Mouse (Mus musculus) heart, adult 2 months (tissue): ENCODE results near the gene Rnasek. TPM values are rescaled to one million over a fixed set of nuclear protein-coding genes. Genes with fewer than 3 reads are reported as not detected.

Experiments used
- DNase-seq, 2 experiments: peaks; one replicate each; pipeline ENCODE4 v3.0.0; 2021
- H3K27ac ChIP-seq: fragments of 200-600 bp; 2 replicates; pipeline ENCODE4 v1.8.1; 2022
- H3K27me3 ChIP-seq: fragments of 200-500 bp; 2 replicates; pipeline ENCODE4 v1.6.1; 2012; ENCODE audit warnings: mild to moderate bottlenecking, low read length, inconsistent platforms, mixed read lengths; ENCODE audit not compliant: control insufficient read depth, insufficient read depth
- H3K36me3 ChIP-seq: fragments of 200-500 bp; 2 replicates; pipeline ENCODE4 v1.6.1; 2012; ENCODE audit warnings: low read length, inconsistent platforms; ENCODE audit not compliant: control insufficient read depth, insufficient read depth
- H3K4me1 ChIP-seq: fragments of 200-500 bp; 2 replicates; pipeline ENCODE4 v1.6.1; 2011; ENCODE audit warnings: low read length; ENCODE audit not compliant: control insufficient read depth, insufficient read depth
- H3K4me3 ChIP-seq: fragments of 200-600 bp; 2 replicates; pipeline ENCODE4 v1.8.1; 2022
- H3K79me2 ChIP-seq: fragments of 200-500 bp; replicated peaks from 2 replicates; pipeline ENCODE4 v1.6.1; 2012; ENCODE audit warnings: mild to moderate bottlenecking, inconsistent platforms, low read length, moderate library complexity, mixed read lengths; ENCODE audit not compliant: control insufficient read depth, insufficient read depth
- H3K9ac ChIP-seq: fragments of 200-500 bp; 2 replicates; pipeline ENCODE4 v1.6.1; 2012; ENCODE audit warnings: low read depth, mild to moderate bottlenecking, control low read depth, inconsistent platforms, low read length, mixed read lengths
- CTCF ChIP-seq: fragments of 200-600 bp; IDR thresholded peaks from 2 replicates; pipeline ENCODE4 v1.8.1; 2022; ENCODE audit warnings: antibody characterized with exemption, mild to moderate bottlenecking, moderate library complexity
- EP300 ChIP-seq: fragments of 200-500 bp; IDR thresholded peaks from 2 replicates; pipeline ENCODE4 v1.6.1; 2011; ENCODE audit warnings: low read depth, low read length, control low read depth; ENCODE audit not compliant: insufficient read depth
- POLR2A ChIP-seq: fragments of 200-500 bp; IDR thresholded peaks from 2 replicates; pipeline ENCODE4 v1.6.1; 2011; ENCODE audit warnings: mild to moderate bottlenecking, low read depth, low read length, control low read depth; ENCODE audit not compliant: insufficient read depth
- WGBS: fragments of 180-500 bp; shearing (Covaris S2); methylation state at CpG from one replicate; pipeline ENCODE4 v1.1.7; 2018; 5-methylcytosine and 5-hydroxymethylcytosine counted together
- intact Hi-C: fragments of 180-260 bp; cut with DNase I; formaldehyde crosslinking; loops from one replicate; pipeline ENCODE4 v1.15.1; 2025
- polyA plus RNA-seq: library from polyadenylated mRNA; depleted of rRNA; stranded (reverse); fragments of >200 nt; gene quantifications from 2 replicates; pipeline ENCODE4 v1.2.3, GENCODE M21; 2012
- total RNA-seq, 2 experiments: library from RNA; stranded (reverse); gene quantifications; 2 replicates each; pipeline ENCODE4 v1.2.3; 2021

The Rnasek gene
- total and polyA plus RNA-seq, 3 experiments = 95.4 to 166 (median 103) TPM

DNA sequence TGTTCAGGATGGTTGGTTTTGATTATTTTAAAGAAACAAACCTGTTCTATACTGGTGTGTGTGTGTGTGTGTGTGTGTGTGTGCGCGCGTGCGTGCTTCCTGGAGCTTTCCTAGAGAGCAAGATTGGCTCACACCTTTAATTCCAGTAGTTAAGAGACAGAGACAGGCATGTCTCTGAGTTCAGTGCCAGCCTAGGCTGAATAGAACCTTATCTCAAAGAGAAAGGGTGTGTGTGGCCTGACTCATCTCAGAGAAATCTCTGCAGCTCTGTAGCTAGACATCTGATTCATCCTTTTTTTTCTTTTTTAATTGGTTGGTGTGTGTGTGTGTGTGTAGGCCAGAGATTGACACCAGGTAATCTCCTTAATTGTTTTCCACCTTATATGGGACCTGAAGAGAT lies 19.4 kb upstream of the Rnasek start:
- DNase-seq = no peak
- H3K4me1 ChIP-seq = peaks cover 2% of the 10 kb centered on the region
- no peaks in the 10 kb centered on the region for H3K79me2 ChIP-seq
- WGBS = 77% methylated on average over 4 of the region's 4 CpGs
- no peak overlapping the region for H3K9ac ChIP-seq
- H3K4me3 ChIP-seq = no peak overlapping the region
- TF ChIP-seq POLR2A (no peak), CTCF (no peak), EP300 (no peak)
- intact Hi-C loops = no loop called here
- no peak overlapping the region for H3K27ac ChIP-seq
- no peaks in the 10 kb centered on the region for H3K36me3 ChIP-seq
- 0 out of 2 replicates have a peak, but pooled peaks cover 1% of the 10 kb centered on the region for H3K27me3 ChIP-seq

- 3% methylated on average over 25 of the region's 25 CpGs for WGBS
- Histone ChIP-seq H3K79me2 (no peaks in the 10 kb centered on the region), H3K9ac (peak within 1 kb of the TSS; percentile 79), H3K4me3 (peak within 1 kb of the TSS; percentile 57), H3K4me1 (peaks cover 2% of the 10 kb centered on the region), H3K36me3 (no peaks in the 10 kb centered on the region), H3K27me3 (0 out of 2 replicates have a peak, but pooled peaks cover 1% of the 10 kb centered on the region), H3K27ac (peak within 1 kb of the TSS; percentile 15)
- intact Hi-C loops = loop anchor here (1.0 kb wide), 1 partner anchor 54 kb away; no protein-coding TSS in a partner anchor
- peak; percentile 62; the same call in 1 of the 2 replicates for TF ChIP-seq EP300
- peak; percentile 53; the same call in 1 of the 2 replicates for TF ChIP-seq POLR2A
- TF ChIP-seq CTCF = peak; percentile 79
- DNase-seq = peak; percentile 63 to 71
Measured at GRCm38 (mm10) chr11:70254931-70255531, 15.4 kb upstream of the Rnasek start, which contains the start of gene Alox12. Gene Alox12 (minus strand): TSS chr11:70255353.

DNA sequence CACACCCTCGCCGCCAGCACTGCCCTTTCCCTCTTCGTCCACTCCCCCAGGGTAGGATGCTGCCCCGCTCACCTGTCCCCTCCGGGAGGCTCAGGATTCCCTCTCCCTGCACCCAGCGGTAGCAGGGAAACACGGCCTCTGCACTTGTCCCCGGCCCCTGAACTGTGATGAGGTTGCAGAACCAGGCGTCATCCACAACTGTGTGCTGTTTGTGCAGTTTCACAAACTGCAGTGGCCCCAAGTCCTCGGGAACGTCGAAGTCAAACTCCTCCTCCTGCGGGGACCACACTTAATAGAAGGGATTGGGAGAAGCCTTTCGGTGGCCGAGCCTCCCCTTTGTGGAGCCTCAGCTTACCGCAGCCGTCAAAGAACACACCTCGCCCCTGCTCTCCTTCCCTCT lies 14.7 kb upstream of the Rnasek start:
- H3K4me3 ChIP-seq = peak overlapping the region; percentile 57
- intact Hi-C loops = no loop called here
- H3K27ac ChIP-seq = peak overlapping the region; percentile 13
- H3K4me1 ChIP-seq = peaks cover 2% of the 10 kb centered on the region
- peak overlapping the region; percentile 61 for H3K9ac ChIP-seq
- 12% methylated on average over 18 of the region's 18 CpGs for WGBS
- 0 out of 2 replicates have a peak, but pooled peaks cover 1% of the 10 kb centered on the region for H3K27me3 ChIP-seq
- no peaks in the 10 kb centered on the region for H3K36me3 ChIP-seq
- no peak for TF ChIP-seq CTCF
- TF ChIP-seq EP300 = no peak
- TF ChIP-seq POLR2A = no peak
- H3K79me2 ChIP-seq = no peaks in the 10 kb centered on the region
- DNase-seq = no peak

DNA sequence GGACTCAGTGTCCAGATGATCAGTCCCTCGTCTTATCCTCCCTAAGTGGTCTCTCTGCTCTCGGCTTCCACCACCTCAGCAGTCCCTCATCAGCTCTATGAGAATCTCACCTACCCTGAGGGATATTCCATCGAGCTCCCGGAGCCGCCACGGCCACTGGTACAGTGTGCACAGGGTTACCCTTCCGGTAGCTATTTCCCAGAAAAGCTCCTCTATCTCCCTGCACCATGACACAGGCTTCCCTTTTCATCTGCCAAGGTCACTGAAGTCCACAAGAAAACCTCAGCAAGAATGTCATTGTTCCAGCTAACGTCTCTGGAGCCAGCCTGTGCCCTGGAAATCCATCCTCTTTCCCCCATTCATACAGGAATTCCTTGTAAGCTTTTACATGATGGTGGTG lies 12.2 kb upstream of the Rnasek start:
- TF ChIP-seq EP300 (no peak), CTCF (no peak), POLR2A (no peak)
- Histone ChIP-seq H3K79me2 (no peaks in the 10 kb centered on the region), H3K27me3 (0 out of 2 replicates have a peak, but pooled peaks cover 1% of the 10 kb centered on the region), H3K4me3 (no peak overlapping the region), H3K27ac (no peak overlapping the region), H3K4me1 (peaks cover 2% of the 10 kb centered on the region; the same call in 1 of the 2 replicates), H3K9ac (no peak overlapping the region), H3K36me3 (no peaks in the 10 kb centered on the region)
- intact Hi-C loops = no loop called here
- WGBS = 50% methylated on average over 8 of the region's 8 CpGs
- no peak for DNase-seq

- TF ChIP-seq CTCF (no peak), EP300 (no peak), POLR2A (no peak)
- 0 out of 2 replicates have a peak, but pooled peaks cover 1% of the 10 kb centered on the region for H3K27me3 ChIP-seq
- WGBS = 50% methylated on average over 11 of the region's 11 CpGs
- DNase-seq = no peak
- H3K9ac ChIP-seq = no peak overlapping the region
- no peak overlapping the region for H3K4me3 ChIP-seq
- no peaks in the 10 kb centered on the region for H3K36me3 ChIP-seq
- H3K4me1 ChIP-seq = peaks cover 2% of the 10 kb centered on the region; the same call in 1 of the 2 replicates
- intact Hi-C loops = no loop called here
- no peak overlapping the region for H3K27ac ChIP-seq
- H3K79me2 ChIP-seq = no peaks in the 10 kb centered on the region
Measured at GRCm38 (mm10) chr11:70250150-70250549, 10.5 kb upstream of the Rnasek start.

DNA sequence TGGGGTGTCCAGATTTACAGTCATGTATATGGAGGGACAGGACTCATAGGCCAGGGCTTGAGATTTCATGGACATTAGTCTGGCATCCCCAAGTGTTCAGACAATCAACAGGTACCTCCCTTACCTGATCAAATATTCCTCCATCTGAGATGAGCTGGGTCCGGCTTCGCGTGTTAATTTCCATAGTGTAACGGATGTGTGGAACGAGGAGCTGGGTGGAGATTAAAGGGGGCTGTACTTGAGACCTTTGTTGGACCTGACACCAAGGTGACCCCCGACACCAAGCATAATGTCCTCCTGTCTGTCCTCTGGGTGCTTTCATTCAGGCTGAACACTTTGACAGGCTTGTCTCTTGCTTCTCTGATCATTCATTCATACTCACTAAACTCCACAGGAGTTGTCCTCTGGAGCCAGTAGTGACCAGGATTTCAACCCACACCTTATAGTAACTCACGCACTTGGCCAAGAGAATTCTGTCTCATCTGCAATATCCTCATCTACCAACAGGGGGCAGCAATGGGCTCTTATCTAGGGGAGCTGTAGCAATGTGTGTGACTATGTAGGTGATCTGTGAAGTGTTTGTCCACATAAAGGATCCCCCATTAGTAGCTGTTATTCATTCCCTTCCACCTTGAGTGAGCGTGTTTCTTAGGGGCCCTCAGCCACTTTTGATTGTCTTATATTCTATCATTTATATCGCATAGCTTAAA lies 7.6 kb upstream of the Rnasek start:
- Histone ChIP-seq H3K4me3 (no peak overlapping the region), H3K27me3 (no peaks in the 10 kb centered on the region), H3K36me3 (no peaks in the 10 kb centered on the region), H3K4me1 (no peaks in the 10 kb centered on the region), H3K9ac (no peak overlapping the region), H3K79me2 (no peaks in the 10 kb centered on the region), H3K27ac (no peak overlapping the region)
- TF ChIP-seq CTCF = peak; percentile 94
- no peak for TF ChIP-seq POLR2A
- DNase-seq = peak; percentile 44 to 53
- intact Hi-C loops = no loop called here
- WGBS = 45% methylated on average over 9 of the region's 9 CpGs
